Mouse (Mus musculus) thymus, postnatal 14 days (tissue): ENCODE data around the gene Arih1.
"Not testable (repeated sequence)": the region's sequence is repeated elsewhere in the genome, so short reads cannot be mapped to it uniquely, and the experiment has no call there.

Experiments
- DNase-seq: peaks from one replicate; pipeline ENCODE4 v3.0.0; 2021

Arih1 gene

GRCm38 (mm10) chr9:59458416-59458815, 28.0 kb downstream of the Arih1 start:
- DNase-seq = no peak

- no peak for DNase-seq
Measured at GRCm38 (mm10) chr9:59457671-59458070, 28.7 kb downstream of the Arih1 start.

GRCm38 (mm10) chr9:59455404-59456068, 30.9 kb downstream of the Arih1 start:
- DNase-seq = no peak

GRCm38 (mm10) chr9:59433729-59434128, 52.7 kb downstream of the Arih1 start:
- no peak for DNase-seq

DNA sequence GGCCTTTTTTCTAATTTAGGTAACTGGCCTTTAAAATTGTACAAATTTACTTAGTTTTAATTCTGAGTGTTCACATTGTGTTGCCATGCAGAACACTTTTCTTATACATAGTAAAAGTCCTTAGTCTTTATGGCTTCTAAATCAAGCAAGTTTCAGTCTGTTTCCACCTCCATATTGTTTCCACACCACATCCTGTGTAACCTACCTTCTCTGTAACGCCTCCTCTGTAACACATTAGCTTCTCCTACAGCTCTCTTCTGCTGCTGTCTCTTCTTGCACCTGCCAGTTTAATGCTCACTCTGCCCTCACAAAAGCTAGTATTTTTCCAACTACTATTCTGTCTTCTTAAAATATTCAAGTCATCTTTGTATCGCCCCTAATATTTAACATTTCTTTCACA, 54.8 kb downstream of the Arih1 start:
- peak; percentile 34 for DNase-seq

GRCm38 (mm10) chr9:59420487-59420886, 65.9 kb downstream of the Arih1 start:
- no peak for DNase-seq

- no peak for DNase-seq
Measured at GRCm38 (mm10) chr9:59407271-59407670, 79.1 kb downstream of the Arih1 start.

GRCm38 (mm10) chr9:59389086-59389485, 97.3 kb downstream of the Arih1 start:
- no peak for DNase-seq

DNA sequence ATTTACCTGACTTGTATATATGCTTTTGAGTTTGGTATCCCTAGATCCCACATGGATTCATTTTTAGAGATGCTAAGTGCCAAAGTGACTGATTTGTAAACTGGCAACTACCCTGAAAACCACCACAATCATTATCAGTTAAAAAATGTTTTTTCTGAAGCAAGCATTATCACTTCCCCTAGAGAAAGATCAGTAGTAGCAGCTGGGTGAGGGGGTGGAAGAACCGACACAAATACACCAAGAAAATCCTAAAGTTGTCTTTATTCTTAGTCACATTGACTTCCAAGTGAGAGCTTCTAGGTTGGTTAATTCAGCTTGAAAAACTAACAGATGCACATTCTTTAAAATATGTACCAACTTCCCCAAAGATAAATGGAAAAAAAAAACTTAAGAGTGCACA, 98.1 kb downstream of the Arih1 start:
- no peak for DNase-seq

GRCm38 (mm10) chr9:59387461-59387860, 99.0 kb downstream of the Arih1 start:
- DNase-seq = no peak

DNA sequence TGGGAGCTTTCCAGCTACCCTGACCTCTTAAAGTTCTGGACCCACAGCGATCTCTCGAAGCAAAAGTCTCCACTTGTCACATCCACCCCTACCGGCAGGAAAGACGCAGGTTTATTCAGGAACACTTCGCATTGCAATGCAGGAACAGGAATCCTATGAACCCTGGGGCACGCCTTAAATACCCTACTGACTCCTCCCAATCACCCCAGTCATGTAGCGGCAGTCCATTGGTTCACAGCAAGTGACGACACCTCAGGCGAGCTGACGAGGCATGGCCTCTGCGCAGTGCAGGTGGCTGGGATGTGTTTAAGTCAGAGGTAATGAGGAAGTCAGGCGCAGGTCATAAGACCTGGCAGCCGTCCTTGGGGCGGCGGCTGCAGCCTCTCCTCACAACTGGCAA, 110.8 kb downstream of the Arih1 start:
- DNase-seq = no peak

DNA sequence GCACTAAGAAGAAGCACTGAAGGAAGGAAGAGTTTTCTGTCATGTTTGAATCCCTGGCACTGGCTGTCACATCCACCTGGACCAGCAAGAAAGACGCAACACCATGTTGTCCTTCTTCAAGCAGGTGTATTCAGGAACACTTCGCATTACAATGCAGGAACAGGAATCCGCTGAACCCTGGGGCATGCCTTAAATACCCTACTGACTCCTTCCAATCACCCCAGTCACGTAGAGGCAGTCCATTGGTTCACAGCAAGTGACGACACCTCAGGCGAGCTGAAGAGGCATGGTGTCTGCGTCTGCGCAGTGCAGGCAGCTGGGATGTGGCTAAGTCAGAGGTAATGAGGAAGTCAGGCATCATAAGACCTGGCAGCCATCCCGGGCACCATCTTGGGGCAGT, 116.8 kb downstream of the Arih1 start:
- DNase-seq = no peak

DNA sequence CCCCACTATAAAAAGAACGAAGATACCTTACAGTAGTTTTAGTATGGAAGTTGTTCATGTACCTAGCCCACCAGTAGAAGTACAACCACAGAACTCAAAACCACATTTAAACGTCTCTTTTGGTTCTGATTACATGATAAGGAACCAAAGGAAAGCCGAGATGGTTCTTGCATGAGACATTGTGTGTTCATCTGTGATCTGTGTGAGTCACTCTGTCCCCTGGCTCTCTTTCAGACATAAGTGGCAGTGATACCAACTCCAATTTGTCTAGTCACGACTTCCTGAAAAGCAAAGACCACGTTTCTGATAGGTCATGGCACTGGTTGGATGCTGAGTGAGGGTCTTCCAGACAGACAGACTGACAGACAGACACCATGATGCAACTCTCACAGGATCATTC, 117.2 kb downstream of the Arih1 start:
- no peak for DNase-seq

DNA sequence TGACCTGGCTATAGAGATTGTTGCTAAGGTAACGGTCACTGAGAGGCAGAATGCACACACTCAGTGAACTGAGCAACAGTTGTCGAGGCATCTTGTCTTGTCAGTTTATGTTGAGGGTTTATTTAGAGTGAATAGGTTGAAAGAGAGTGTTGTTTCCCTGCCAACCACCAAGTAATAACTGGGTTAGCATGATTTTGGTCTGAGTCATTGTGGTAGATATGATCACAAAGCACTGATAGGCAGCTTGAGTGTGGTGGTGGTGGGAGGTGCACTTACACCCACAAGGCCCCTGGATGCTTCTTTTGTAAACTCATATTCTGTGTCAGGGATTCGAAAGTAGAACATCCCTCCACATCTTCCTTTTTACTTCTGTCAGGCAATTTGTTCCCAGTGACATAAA, 125.9 kb downstream of the Arih1 start:
- not testable (repeated sequence) for DNase-seq

DNA sequence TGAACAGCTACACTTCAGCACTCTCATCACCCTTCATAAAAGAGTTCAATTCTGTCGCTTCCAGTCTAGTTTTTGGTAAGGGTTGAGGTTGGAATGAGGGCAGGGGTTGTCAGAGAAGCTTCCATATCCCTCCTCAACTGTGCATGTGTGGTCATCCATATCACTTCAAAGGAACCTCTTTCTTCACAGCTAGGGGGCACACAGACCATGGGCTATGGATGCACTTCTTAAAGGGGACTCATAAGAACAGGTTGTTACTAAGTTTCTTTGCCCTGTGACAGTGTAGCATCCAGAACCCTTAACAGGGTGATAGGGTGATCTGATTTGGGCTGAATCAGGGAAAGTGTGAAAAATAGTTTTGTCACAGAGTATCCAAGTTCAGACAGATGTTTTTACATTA, 128.4 kb downstream of the Arih1 start:
- not testable (repeated sequence) for DNase-seq

- DNase-seq = peak; percentile 94
Measured at GRCm38 (mm10) chr9:59353253-59353639, 133.2 kb downstream of the Arih1 start, which contains the start of gene Bbs4. Gene Bbs4, minus strand, starts transcription at chr9:59353508.

- no peak for DNase-seq
Measured at GRCm38 (mm10) chr9:59352586-59353252, 133.7 kb downstream of the Arih1 start.

GRCm38 (mm10) chr9:59346176-59346575, 140.2 kb downstream of the Arih1 start:
- no peak for DNase-seq

GRCm38 (mm10) chr9:59340002-59340401, 146.4 kb downstream of the Arih1 start:
- peak; percentile 34 for DNase-seq

DNA sequence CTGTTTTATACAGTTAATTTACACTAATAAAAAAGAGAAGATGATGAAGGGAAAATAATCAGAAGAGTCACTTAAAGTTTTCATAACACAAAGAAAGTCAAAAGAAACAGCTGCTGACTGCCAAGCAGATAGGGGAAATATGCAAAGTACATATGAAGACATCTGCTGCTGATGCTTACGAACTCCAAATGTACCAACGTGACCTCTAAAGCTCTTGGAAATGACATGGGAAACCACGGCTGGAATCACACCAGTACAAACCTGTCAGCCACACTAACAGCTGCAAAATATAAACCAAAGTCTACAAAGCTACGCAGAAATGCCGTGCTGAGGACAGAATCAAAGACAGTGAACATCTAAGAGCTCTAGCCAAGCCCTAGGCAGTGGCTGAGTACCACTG, 147.3 kb downstream of the Arih1 start:
- no peak for DNase-seq

- DNase-seq = peak; percentile 8
Measured at GRCm38 (mm10) chr9:59338411-59338810, 148.0 kb downstream of the Arih1 start.
